Mouse (Mus musculus) midbrain, embryonic 11.5 days (tissue): ENCODE results near the gene Cldn10. TPM values are rescaled to one million over a fixed set of nuclear protein-coding genes. Genes with fewer than 3 reads are reported as not detected.
A peak's percentile ranks its signal among the peaks of the same experiment; 100 is the strongest.

ENCODE experiments used
- ATAC-seq: fragments of 200-750 bp; cut with Nextera tagmentation; 2 replicates; pipeline ENCODE4 v1.8.0; 2017; ENCODE audit warnings: moderate TSS enrichment, moderate library complexity; ENCODE audit not compliant: low FRiP score
- DNase-seq: peaks from one replicate; pipeline ENCODE4 v3.0.0; 2015; ENCODE audit warnings: low spot score; ENCODE audit errors: missing footprints
- H3K27ac ChIP-seq: fragments of 300-500 bp; sonication (generic); 2 replicates; pipeline ENCODE4 v1.5.1; 2014; ENCODE audit warnings: low read depth, low read length
- H3K27me3 ChIP-seq: fragments of 300-500 bp; sonication (generic); 2 replicates; pipeline ENCODE4 v1.6.1; 2014; ENCODE audit warnings: mild to moderate bottlenecking, low read length, moderate library complexity, mixed read lengths; ENCODE audit not compliant: control insufficient read depth, insufficient read depth
- H3K36me3 ChIP-seq: fragments of 300-500 bp; sonication (generic); 2 replicates; pipeline ENCODE4 v1.6.1; 2014; ENCODE audit warnings: mild to moderate bottlenecking, low read length, moderate library complexity, mixed read lengths; ENCODE audit not compliant: control insufficient read depth, insufficient read depth
- H3K4me1 ChIP-seq: fragments of 300-500 bp; sonication (generic); 2 replicates; pipeline ENCODE4 v1.6.1; 2014; ENCODE audit warnings: low read length; ENCODE audit not compliant: control insufficient read depth, insufficient read depth
- H3K4me2 ChIP-seq: fragments of 300-500 bp; sonication (generic); 2 replicates; pipeline ENCODE4 v1.6.1; 2014; ENCODE audit warnings: mild to moderate bottlenecking, moderate library complexity
- H3K4me3 ChIP-seq: fragments of 300-500 bp; sonication (generic); 2 replicates; pipeline ENCODE4 v1.5.1; 2014; ENCODE audit warnings: low read depth, low read length
- H3K9ac ChIP-seq: fragments of 300-500 bp; sonication (generic); 2 replicates; pipeline ENCODE4 v1.6.1; 2014; ENCODE audit warnings: low read length
- H3K9me3 ChIP-seq: fragments of 300-500 bp; sonication (generic); 2 replicates; pipeline ENCODE4 v1.6.1; 2016; ENCODE audit warnings: low read length; ENCODE audit not compliant: control insufficient read depth
- WGBS: fragments of 180-500 bp; shearing (Covaris S2); extraction: QIAGEN DNeasy Blood & Tissue Kit; methylation state at CpG from one replicate; pipeline ENCODE4 v1.1.7; 2014; 5-methylcytosine and 5-hydroxymethylcytosine counted together
- polyA plus RNA-seq: library from polyadenylated mRNA; unstranded; fragments of >200 nt; fragmentation: Nextera tagmentation; extraction: Ambion mirVana; gene quantifications from 2 replicates; pipeline ENCODE4 v1.2.1, GENCODE M21; 2014

Gene Cldn10
- polyA plus RNA-seq, result 0.66 and 0.86 TPM in 2 replicates

- H3K36me3 ChIP-seq, result no peaks in the 10 kb centered on the region
- WGBS, result 83% methylated on average over 4 of the region's 4 CpGs
- no peak within 1 kb of the TSS for H3K9ac ChIP-seq
- H3K4me2 ChIP-seq, result no peak within 1 kb of the TSS
- no peaks in the 10 kb centered on the region for H3K9me3 ChIP-seq
- no peak within 1 kb of the TSS for H3K4me3 ChIP-seq
- no peaks in the 10 kb centered on the region for H3K4me1 ChIP-seq
- H3K27me3 ChIP-seq, result no peaks in the 10 kb centered on the region
- ATAC-seq (no peak), DNase-seq (no peak)
- H3K27ac ChIP-seq, result no peak within 1 kb of the TSS
Measured at GRCm38 (mm10) chr14:118787621-118788020, at the start of gene Cldn10. TSS of gene Cldn10 (plus strand) at chr14:118787908.

- DNase-seq, result no peak
- Histone ChIP-seq H3K9ac (no peak overlapping the region), H3K4me1 (peaks cover 4% of the 10 kb centered on the region; the same call in 1 of the 2 replicates), H3K36me3 (no peaks in the 10 kb centered on the region), H3K4me3 (no peak overlapping the region), H3K27me3 (no peaks in the 10 kb centered on the region), H3K4me2 (no peak overlapping the region), H3K9me3 (peaks cover 4% of the 10 kb centered on the region; the same call in 1 of the 2 replicates), H3K27ac (no peak overlapping the region)
- no peak for ATAC-seq
Measured at GRCm38 (mm10) chr14:118741780-118742179, 45.9 kb upstream of the Cldn10 start.

- Histone ChIP-seq H3K36me3 (no peaks in the 10 kb centered on the region), H3K9ac (no peak overlapping the region), H3K4me1 (no peaks in the 10 kb centered on the region), H3K27me3 (no peaks in the 10 kb centered on the region), H3K4me2 (no peak overlapping the region), H3K4me3 (no peak overlapping the region), H3K9me3 (peaks cover 4% of the 10 kb centered on the region; the same call in 1 of the 2 replicates), H3K27ac (no peak overlapping the region)
- WGBS, result 73% methylated on average over 5 of the region's 5 CpGs
- no peak for ATAC-seq
- no peak for DNase-seq
Measured at GRCm38 (mm10) chr14:118742862-118743261, 44.8 kb upstream of the Cldn10 start.

GRCm38 (mm10) chr14:118749068-118749467, 38.6 kb upstream of the Cldn10 start:
- Histone ChIP-seq H3K27ac (no peak overlapping the region), H3K4me2 (no peak overlapping the region), H3K4me3 (no peak overlapping the region), H3K9me3 (no peaks in the 10 kb centered on the region), H3K9ac (no peak overlapping the region), H3K36me3 (no peaks in the 10 kb centered on the region), H3K27me3 (no peaks in the 10 kb centered on the region), H3K4me1 (0 out of 2 replicates have a peak, but pooled peaks cover 5% of the 10 kb centered on the region)
- ATAC-seq, result no peak
- 95% methylated on average over 2 of the region's 2 CpGs for WGBS
- DNase-seq, result no peak

- H3K36me3 ChIP-seq, result no peaks in the 10 kb centered on the region
- H3K4me1 ChIP-seq, result 0 out of 2 replicates have a peak, but pooled peaks cover 5% of the 10 kb centered on the region
- H3K9me3 ChIP-seq, result no peaks in the 10 kb centered on the region
- DNase-seq (no peak), ATAC-seq (peak; percentile 55; the same call in 1 of the 2 replicates)
- H3K4me3 ChIP-seq, result no peak overlapping the region
- no peaks in the 10 kb centered on the region for H3K27me3 ChIP-seq
- WGBS, result 52% methylated on average over 4 of the region's 4 CpGs
- no peak overlapping the region for H3K4me2 ChIP-seq
- H3K27ac ChIP-seq, result no peak overlapping the region
- H3K9ac ChIP-seq, result no peak overlapping the region
Measured at GRCm38 (mm10) chr14:118749715-118750114, 38.0 kb upstream of the Cldn10 start.

GRCm38 (mm10) chr14:118750505-118751192, 37.1 kb upstream of the Cldn10 start:
- ATAC-seq (peak; percentile 69), DNase-seq (no peak)
- Histone ChIP-seq H3K4me1 (0 out of 2 replicates have a peak, but pooled peaks cover 5% of the 10 kb centered on the region), H3K36me3 (no peaks in the 10 kb centered on the region), H3K27ac (no peak overlapping the region), H3K9me3 (no peaks in the 10 kb centered on the region), H3K9ac (no peak overlapping the region), H3K4me3 (no peak overlapping the region), H3K4me2 (no peak overlapping the region), H3K27me3 (no peaks in the 10 kb centered on the region)
- WGBS, result 82% methylated on average over 6 of the region's 6 CpGs

- no peak overlapping the region for H3K4me2 ChIP-seq
- no peaks in the 10 kb centered on the region for H3K36me3 ChIP-seq
- H3K4me1 ChIP-seq, result 0 out of 2 replicates have a peak, but pooled peaks cover 5% of the 10 kb centered on the region
- H3K4me3 ChIP-seq, result no peak overlapping the region
- DNase-seq, result no peak
- no peaks in the 10 kb centered on the region for H3K9me3 ChIP-seq
- H3K27me3 ChIP-seq, result no peaks in the 10 kb centered on the region
- no peak for ATAC-seq
- no peak overlapping the region for H3K9ac ChIP-seq
- 73% methylated on average over 8 of the region's 8 CpGs for WGBS
- H3K27ac ChIP-seq, result no peak overlapping the region
Measured at GRCm38 (mm10) chr14:118751193-118751753, 36.4 kb upstream of the Cldn10 start.

- ATAC-seq (no peak), DNase-seq (no peak)
- H3K27me3 ChIP-seq, result no peaks in the 10 kb centered on the region
- WGBS, result 84% methylated on average over 4 of the region's 4 CpGs
- H3K27ac ChIP-seq, result no peak overlapping the region
- no peaks in the 10 kb centered on the region for H3K4me1 ChIP-seq
- H3K36me3 ChIP-seq, result no peaks in the 10 kb centered on the region
- H3K9ac ChIP-seq, result no peak overlapping the region
- no peak overlapping the region for H3K4me2 ChIP-seq
- H3K9me3 ChIP-seq, result no peaks in the 10 kb centered on the region
- no peak overlapping the region for H3K4me3 ChIP-seq
Measured at GRCm38 (mm10) chr14:118756015-118756414, 31.7 kb upstream of the Cldn10 start.

GRCm38 (mm10) chr14:118756566-118756965, 31.1 kb upstream of the Cldn10 start:
- Histone ChIP-seq H3K36me3 (no peaks in the 10 kb centered on the region), H3K4me2 (no peak overlapping the region), H3K4me3 (no peak overlapping the region), H3K27me3 (no peaks in the 10 kb centered on the region), H3K4me1 (no peaks in the 10 kb centered on the region), H3K9me3 (no peaks in the 10 kb centered on the region), H3K9ac (no peak overlapping the region), H3K27ac (no peak overlapping the region)
- ATAC-seq (no peak), DNase-seq (no peak)
- WGBS, result 95% methylated on average over 3 of the region's 3 CpGs
